Mouse (Mus musculus) cerebellum, postnatal 4 days (tissue): ENCODE results near the gene Gm28035.
A peak's percentile ranks its signal among the peaks of the same experiment; 100 is the strongest.

ENCODE experiments used
- DNase-seq, 2 experiments: peaks; one replicate each; pipeline ENCODE4 v3.0.0; 2022; ENCODE audit warnings: low spot score in 2 of 2, mixed read lengths in 1 of 2

Gene Gm28035

GRCm38 (mm10) chr2:30261921-30262839 is 21.8 kb downstream of the Gm28035 start:
- peak in 1 of 2 experiments; percentile 31 for DNase-seq

- DNase-seq, result peak in 1 of 2 experiments; percentile 86
Measured at GRCm38 (mm10) chr2:30262840-30263441, 22.6 kb downstream of the Gm28035 start.

- DNase-seq, result no peak
Measured at GRCm38 (mm10) chr2:30263811-30264210, 23.4 kb downstream of the Gm28035 start.

- DNase-seq, result no peak
Measured at GRCm38 (mm10) chr2:30264671-30265519, 24.5 kb downstream of the Gm28035 start.

- DNase-seq, result peak in 1 of 2 experiments; percentile 44
Measured at GRCm38 (mm10) chr2:30265767-30266253, 25.4 kb downstream of the Gm28035 start, which contains the start of gene Phyhd1. Gene Phyhd1, plus strand, starts transcription at chr2:30266203.

- peak in 1 of 2 experiments; percentile 32 for DNase-seq
Measured at GRCm38 (mm10) chr2:30266392-30266941, 26.1 kb downstream of the Gm28035 start.

- DNase-seq, result no peak
Measured at GRCm38 (mm10) chr2:30267466-30267865, 27.1 kb downstream of the Gm28035 start.

GRCm38 (mm10) chr2:30268371-30268770 is 28.0 kb downstream of the Gm28035 start:
- DNase-seq, result no peak

- DNase-seq, result no peak
Measured at GRCm38 (mm10) chr2:30269241-30269990, 29.0 kb downstream of the Gm28035 start.

GRCm38 (mm10) chr2:30270134-30270533 is 29.8 kb downstream of the Gm28035 start:
- DNase-seq, result peak in 1 of 2 experiments; percentile 63

- DNase-seq, result no peak
Measured at GRCm38 (mm10) chr2:30280743-30281142, 40.4 kb downstream of the Gm28035 start, which contains the start of gene Gm28038. Gene Gm28038, plus strand, starts transcription at chr2:30281043.

GRCm38 (mm10) chr2:30281651-30282050 is 41.3 kb downstream of the Gm28035 start:
- DNase-seq, result no peak

- DNase-seq, result no peak
Measured at GRCm38 (mm10) chr2:30283193-30283592, 42.8 kb downstream of the Gm28035 start.

GRCm38 (mm10) chr2:30285004-30285403 is 44.6 kb downstream of the Gm28035 start:
- no peak for DNase-seq

GRCm38 (mm10) chr2:30285416-30286181 is 45.2 kb downstream of the Gm28035 start:
- DNase-seq, result peak in 1 of 2 experiments; percentile 15

- DNase-seq, result peak; percentile 96 to 98
Measured at GRCm38 (mm10) chr2:30286192-30287026, 46.0 kb downstream of the Gm28035 start, which contains the start of the genes Dolk and Nup188. Gene Dolk, minus strand, starts transcription at chr2:30286334. Gene Nup188, plus strand, starts transcription at chr2:30286397.

- no peak for DNase-seq
Measured at GRCm38 (mm10) chr2:30287027-30287373, 46.6 kb downstream of the Gm28035 start.

GRCm38 (mm10) chr2:30299525-30299924 is 59.2 kb downstream of the Gm28035 start:
- no peak for DNase-seq

GRCm38 (mm10) chr2:30299966-30300365 is 59.6 kb downstream of the Gm28035 start:
- DNase-seq, result no peak
